Mouse (Mus musculus) adrenal gland, adult 2 months (tissue): ENCODE results near the gene Plxna2. TPM values are rescaled to one million over a fixed set of nuclear protein-coding genes. Genes with fewer than 3 reads are reported as not detected.

Experiments used
- DNase-seq: peaks from one replicate; pipeline ENCODE4 v3.0.0; 2021
- long read RNA-seq: library from polyadenylated mRNA; stranded (forward); transcript quantifications from one replicate; pipeline ENCODE4 v2.0.0, GENCODE M21; 2021
- polyA plus RNA-seq: library from polyadenylated mRNA; depleted of rRNA; stranded (reverse); fragments of >200 nt; gene quantifications from 2 replicates; pipeline ENCODE4 v1.2.3, GENCODE M21; 2012; rRNA removed
- total RNA-seq, 2 experiments: library from RNA; stranded (reverse); gene quantifications; 2 replicates each; pipeline ENCODE4 v1.2.3; 2021

The Plxna2 gene
- total RNA-seq (1 to 10 TPM; 8.6 to 9.1 TPM), polyA plus RNA-seq (2.6 and 3.6 TPM in 2 replicates)
- long read RNA-seq, full-length matches to known transcripts = 1 of 1 reads
- long read RNA-seq, partial matches to known transcripts = 0 of 1 reads
- long read RNA-seq, other reads (novel, unspliced or antisense) = 0 of 1 reads

- DNase-seq = no peak
Measured at GRCm38 (mm10) chr1:194617918-194618317, at the start of gene Plxna2. Gene Plxna2, plus strand, starts transcription at chr1:194618218.

- no peak for DNase-seq
Measured at GRCm38 (mm10) chr1:194573870-194574269, 44.1 kb upstream of the Plxna2 start.

DNA sequence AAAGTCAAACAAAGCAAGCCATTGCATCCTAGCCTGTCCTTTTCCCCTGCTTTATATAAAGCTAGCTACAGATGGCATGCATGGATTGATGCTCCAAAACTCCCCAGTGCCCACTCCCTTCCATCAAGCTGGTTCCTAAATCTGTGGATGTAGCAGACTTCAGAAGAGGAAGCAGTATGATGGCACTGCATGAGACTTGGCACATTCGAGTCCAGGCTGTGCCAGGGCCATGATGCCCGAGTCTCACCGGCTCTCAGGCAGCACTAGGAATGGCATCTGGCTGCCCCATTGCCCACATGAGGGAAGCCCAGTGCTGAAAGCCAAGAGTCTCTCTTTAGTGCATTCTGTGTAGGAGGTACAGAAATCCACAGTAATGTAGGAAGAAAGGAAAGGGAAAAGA, 39.7 kb upstream of the Plxna2 start:
- no peak for DNase-seq

GRCm38 (mm10) chr1:194580539-194580938, 37.5 kb upstream of the Plxna2 start:
- DNase-seq = no peak

DNA sequence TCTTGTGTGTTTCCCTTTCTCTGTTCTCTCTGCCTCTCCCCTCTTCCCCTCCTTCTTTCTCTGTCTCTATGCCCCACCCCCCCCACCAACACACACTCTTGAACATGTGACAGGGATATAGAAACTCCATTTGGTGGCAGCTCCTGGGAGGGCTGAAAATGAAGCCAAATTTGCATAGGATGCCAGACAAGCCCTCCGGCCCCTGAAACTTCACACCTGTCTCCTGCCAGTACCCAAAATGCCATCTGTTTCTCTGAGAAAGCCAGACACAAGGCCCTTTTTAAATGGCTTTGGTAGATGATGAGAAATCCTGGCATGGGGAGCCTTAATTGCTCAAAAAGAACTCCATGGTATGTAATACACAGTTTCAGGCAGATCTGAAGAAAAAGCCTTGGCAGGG, 31.3 kb upstream of the Plxna2 start:
- no peak for DNase-seq

- DNase-seq = peak; percentile 35
Measured at GRCm38 (mm10) chr1:194587532-194587931, 30.5 kb upstream of the Plxna2 start.

DNA sequence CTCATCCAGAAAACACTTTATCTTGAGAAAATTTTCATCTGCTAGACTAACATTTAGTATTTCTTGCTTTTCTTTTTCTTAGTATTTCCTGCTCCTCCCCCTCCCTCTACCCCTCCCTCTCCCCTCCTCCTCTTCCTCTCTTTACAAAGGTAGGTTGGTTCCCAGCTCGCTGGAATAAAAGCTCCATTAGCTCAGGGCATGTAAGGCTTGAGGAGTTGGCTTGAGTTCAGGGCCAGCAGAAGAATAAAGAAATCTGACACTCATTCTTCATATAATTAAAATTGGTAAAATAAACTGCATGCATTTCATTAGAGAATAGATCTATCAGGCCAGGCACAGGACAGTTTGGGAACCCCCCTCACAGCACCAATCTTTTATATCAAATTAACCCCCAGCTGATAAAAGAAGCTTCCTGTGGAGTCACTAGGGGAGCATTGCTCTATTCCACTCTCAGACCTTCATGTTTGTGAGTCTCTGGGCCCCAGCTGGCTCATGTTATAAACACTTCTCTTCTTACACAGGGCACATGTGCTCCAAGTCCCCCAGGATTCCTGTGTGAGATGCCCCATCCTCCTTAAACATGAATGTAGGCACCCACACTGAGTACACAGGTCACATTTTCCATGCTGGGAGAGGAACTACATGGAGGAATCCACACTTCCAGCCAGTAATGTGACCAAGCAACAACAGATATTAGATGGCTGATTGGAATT, 29.9 kb upstream of the Plxna2 start:
- no peak for DNase-seq

- peak; percentile 60 for DNase-seq
Measured at GRCm38 (mm10) chr1:194588711-194589451, 29.1 kb upstream of the Plxna2 start.

- no peak for DNase-seq
Measured at GRCm38 (mm10) chr1:194593155-194593554, 24.9 kb upstream of the Plxna2 start.

DNA sequence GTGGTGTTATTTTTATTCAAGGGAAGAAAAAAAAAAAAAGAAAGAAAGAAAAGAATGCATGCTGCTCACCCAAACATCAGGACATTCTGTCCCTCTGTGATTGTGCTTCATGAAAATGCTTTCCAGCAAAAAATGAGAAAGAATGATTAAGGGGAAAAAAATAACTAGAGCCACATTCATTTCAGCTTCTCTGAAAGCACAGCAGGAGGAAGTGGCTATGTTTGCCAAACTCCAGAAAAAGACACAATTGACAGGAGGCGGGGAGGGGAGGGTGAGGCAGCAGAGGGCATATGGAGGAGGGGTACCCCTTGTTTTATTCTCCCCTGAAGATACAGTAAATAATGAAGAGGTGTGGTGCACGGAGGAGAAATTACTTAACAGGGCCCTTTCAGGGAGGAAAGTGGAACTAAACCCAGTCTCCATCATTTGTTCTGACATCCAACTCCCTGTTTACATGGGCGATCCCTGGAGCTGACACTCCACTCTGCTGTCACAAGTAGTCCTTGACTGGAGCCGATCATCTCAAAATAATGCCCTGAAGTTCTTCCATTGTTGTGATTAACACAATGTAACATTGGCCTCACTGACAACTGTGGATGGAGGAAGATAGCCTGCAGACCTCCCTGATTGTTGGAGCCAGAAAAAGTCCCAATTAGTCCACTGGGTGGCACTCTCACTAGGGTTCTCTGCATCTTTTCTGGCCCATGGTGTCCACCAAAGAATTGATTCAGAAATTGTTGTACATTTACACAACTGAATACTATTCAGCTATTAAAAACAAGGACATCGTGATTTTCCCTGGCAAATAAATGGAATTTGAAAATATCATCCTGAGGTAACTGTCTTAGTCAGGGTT, 10.4 kb upstream of the Plxna2 start:
- no peak for DNase-seq

- DNase-seq = no peak
Measured at GRCm38 (mm10) chr1:194610516-194610915, 7.5 kb upstream of the Plxna2 start.

DNA sequence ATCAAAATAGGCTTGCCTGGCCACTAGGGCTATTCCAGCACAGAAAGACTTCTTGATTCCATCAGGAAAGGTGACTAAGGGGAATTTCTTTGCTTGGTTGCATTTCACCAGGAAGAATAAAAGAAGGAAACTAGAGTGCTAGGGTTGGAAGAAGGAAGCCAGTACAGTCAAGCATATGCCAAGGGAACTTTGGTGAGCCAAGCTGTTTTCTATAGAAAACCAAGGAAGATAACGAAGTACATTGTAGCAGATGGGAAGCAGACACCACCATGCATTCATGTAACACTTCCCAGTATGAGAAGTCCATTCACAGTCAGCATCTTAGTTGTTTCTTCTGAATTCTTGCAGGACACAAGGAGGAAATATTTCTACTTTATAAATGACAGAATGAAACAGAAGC, 5.4 kb upstream of the Plxna2 start:
- no peak for DNase-seq

DNA sequence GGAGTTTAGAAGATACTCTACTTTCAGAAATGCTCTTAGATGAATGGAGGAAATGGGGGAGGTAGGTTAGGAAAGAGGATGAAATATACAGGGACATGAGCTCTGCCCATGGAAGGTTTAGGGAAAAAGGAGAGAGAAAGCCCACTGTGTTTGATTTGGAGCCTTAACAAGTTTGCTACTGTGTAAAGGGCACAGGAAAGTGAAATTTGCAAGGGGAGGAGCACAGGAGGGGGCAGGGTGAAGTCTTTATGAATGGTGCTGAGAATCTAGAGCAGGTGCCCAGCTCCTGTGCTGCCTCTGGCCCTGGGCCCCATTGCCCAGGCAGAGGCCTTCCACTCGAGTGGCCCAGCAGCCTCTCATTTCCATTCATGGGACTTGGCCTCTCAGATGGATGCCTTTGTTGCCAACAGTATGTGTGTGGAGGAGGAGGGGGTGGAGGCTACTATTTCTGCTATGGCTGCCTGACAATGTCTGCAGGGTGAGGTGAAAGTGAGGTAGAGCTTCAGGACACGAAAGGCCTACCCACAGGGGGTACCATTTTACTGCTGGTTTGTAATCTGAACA, 4.7 kb upstream of the Plxna2 start:
- no peak for DNase-seq

DNA sequence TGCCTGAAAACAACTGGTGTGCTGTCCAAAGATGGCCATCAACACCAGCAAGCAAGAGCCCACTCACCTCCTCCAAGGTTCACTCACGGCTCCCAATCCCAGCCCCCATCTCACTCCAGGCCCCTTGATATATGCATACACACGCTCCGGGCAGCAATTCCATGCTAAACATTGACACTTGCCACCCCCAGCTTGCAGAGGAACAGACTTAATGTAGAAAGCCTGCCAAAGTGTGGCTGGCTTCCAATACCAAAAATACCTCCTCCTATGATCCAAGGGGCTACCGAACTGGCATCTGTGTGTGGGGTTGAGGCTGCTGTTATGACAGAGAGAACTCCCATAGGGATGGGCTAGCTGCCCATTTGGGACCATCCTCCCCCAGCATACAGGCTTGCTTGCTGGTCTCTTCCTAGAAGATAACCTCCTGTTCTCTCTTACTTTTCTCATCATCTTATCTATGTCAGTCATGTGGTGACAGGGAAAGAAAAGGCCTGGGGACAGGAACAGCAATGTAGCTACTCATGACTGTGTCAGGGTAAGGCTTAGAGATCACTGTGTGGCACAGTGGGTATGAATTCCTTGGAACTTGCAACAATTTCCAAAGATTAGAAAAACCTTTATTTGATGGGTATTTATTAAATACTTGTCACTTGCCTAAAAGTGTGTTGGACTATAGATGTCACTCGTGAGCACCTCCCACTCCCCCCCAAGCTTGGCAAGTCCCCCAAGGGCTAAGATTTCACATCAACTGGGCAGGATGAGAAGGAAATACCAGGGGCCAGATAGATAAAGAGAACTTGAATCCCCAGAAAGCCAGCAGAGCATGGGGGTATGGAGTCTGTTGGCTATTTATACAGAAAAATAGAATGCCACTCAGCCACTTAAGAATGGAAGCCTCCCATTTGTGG, 3.8 kb upstream of the Plxna2 start:
- no peak for DNase-seq

DNA sequence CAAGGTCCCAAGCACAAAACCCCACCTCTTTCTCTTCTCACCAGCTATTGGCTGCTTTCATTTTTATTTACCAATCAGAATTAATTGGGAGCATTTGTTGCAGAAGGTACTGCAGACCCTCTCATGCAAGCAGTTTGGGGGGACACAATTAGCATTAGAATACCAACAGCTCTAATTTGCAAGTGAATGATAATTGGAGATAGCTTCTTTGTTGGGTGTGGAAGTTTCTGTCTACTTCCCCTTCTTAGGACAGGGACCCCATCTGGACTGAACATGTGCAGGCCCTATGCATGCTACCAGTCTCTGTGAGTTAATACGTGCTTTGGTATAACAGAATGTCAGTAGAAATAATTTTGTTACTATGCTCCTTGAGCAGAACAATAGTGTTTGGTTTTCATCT, 1.9 kb upstream of the Plxna2 start:
- no peak for DNase-seq

DNA sequence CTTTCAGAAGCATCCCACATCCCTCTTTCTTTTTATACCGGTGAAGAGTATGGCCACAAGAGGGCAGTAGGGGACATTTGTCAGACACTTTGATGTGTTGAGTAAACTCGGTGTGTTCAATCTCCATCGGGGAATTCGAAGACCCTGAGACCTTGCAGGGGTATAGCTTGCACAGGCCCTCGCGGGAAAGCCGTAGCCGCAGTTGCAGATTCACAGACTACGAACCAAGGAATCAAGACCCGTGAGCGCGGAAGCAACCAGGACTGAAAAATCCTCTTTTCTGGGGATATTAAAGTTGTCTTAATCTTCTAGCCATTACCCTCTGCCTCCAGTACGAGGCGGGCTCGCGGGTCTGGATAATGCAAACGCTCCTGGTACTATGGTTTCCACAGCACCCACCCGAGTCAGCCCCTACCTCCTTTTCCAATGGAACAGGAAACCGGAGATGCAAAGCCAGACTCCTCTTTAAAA, 858 bp downstream of the Plxna2 start:
- DNase-seq = peak; percentile 80

DNA sequence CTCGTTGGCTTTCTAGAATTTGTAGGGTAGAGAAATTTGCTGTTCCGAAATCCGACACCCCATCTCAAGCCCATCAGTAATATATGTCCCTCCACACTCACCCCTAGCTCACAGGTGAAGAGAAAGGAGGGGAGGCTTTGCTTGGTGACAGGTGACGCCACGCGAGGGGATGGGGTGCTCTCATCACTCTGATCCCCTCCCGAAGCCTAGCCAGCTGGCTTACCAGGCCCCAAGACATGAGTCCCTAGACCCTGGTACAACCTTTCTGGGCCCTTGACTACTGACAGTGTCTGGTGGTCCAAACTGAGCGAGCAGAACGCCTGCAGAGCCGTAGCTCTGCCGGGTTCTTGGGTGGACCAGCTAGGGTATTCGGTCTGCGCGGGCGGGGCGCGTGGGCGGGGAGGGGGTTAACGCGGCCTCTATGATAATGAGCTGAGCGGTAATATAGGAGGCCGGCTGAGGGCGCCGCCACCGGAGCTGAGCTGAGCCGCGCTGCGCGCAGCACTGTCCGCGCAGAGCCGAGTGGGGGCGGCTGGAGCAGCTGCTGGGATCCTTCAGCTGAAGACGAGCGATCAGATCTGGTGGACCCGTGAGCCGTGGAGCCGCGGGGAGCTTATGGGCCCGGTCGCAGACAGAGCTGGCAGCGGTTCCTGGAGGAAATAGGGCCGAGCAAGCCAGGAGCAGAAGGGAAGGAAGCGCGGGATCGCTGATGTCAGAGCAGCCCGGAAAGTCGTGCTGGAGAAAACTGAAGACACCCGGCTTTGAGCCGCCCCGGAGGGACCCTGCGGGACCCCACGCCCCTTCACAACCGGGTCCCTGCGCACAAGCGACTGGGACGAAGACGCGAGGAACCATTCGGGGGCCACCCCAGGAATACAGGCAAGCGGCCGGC, 1.6 kb downstream of the Plxna2 start:
- DNase-seq = peak; percentile 93

DNA sequence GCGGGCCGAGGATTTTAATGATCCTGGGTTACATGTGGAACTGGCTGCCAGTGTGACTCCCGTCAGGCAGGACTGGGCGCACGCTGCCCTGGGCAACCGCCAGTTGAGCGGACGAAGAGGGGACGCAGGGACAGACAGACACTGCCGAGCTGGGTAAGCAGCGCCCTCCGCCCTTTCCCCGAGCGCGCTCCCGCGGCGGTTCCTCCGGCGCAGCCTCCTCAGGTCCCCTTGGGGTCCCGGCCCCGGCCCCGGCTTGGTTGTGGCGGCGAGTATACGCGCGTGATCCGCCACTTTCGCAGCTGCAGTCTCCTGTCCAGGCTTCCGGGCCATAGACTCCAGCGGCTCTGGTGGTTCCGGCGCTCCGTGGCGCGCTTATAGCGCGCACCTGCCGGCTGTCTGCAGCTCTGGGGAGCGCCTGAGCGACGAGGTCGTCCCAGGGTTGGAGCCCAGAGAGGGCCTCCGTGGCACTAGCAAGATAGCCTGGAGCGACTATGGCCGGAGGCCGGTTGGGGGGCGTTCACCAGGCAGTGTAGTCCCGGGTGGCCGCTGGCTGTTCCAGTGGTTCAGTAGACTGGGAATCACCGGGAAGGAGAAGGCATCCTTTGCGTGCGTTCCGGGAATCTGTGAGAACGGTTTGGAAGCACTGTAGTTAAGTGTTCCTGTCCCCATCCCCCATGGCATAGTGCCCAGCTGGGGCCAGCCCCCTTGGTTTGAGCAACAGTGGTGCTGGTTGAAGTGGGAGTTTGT, 2.4 kb downstream of the Plxna2 start:
- DNase-seq = peak; percentile 81

- no peak for DNase-seq
Measured at GRCm38 (mm10) chr1:194622174-194622573, 4.2 kb downstream of the Plxna2 start.
